Mouse (Mus musculus) liver, adult 2 months (tissue): Measurements from ENCODE around the gene Qrich2. TPM values are rescaled to one million over a fixed set of nuclear protein-coding genes. Genes with fewer than 3 reads are reported as not detected.

Experiments
- DNase-seq: peaks from one replicate; pipeline ENCODE4 v3.0.0-alpha.2; 2011; ENCODE audit warnings: low read depth, low spot score; ENCODE audit errors: extremely low read depth
- H3K27ac ChIP-seq: fragments of 200-500 bp; replicated peaks from 2 replicates; pipeline ENCODE4 v1.5.1; 2012; ENCODE audit warnings: low read depth, mild to moderate bottlenecking, control low read depth, inconsistent platforms, low read length; ENCODE audit not compliant: insufficient read depth
- H3K27me3 ChIP-seq: fragments of 200-500 bp; 2 replicates; pipeline ENCODE4 v1.6.1; 2012; ENCODE audit warnings: mild to moderate bottlenecking, moderate library complexity, low read length, inconsistent platforms; ENCODE audit not compliant: control insufficient read depth, insufficient read depth
- H3K36me3 ChIP-seq: fragments of 200-500 bp; 2 replicates; pipeline ENCODE4 v1.6.1; 2012; ENCODE audit warnings: low read length, inconsistent platforms; ENCODE audit not compliant: control insufficient read depth, insufficient read depth
- H3K4me1 ChIP-seq: fragments of 200-500 bp; 2 replicates; pipeline ENCODE4 v1.6.1; 2011; ENCODE audit warnings: low read length; ENCODE audit not compliant: control insufficient read depth, insufficient read depth
- H3K4me3 ChIP-seq: fragments of 200-500 bp; 2 replicates; pipeline ENCODE4 v1.5.1; 2011; ENCODE audit warnings: low read depth, mild to moderate bottlenecking, control low read depth, low read length, moderate library complexity; ENCODE audit not compliant: insufficient read depth
- H3K79me2 ChIP-seq: fragments of 200-500 bp; 2 replicates; pipeline ENCODE4 v1.6.1; 2012; ENCODE audit warnings: inconsistent platforms, mild to moderate bottlenecking, low read length, moderate library complexity; ENCODE audit not compliant: control insufficient read depth, insufficient read depth
- H3K9ac ChIP-seq: fragments of 200-500 bp; 2 replicates; pipeline ENCODE4 v1.6.1; 2012; ENCODE audit warnings: low read depth, mild to moderate bottlenecking, control low read depth, inconsistent platforms, low read length
- CTCF ChIP-seq: fragments of 200-500 bp; IDR thresholded peaks from 2 replicates; pipeline ENCODE4 v1.5.1; 2011; ENCODE audit warnings: low read depth, low read length, control low read depth
- POLR2A ChIP-seq: fragments of 200-500 bp; IDR thresholded peaks from 2 replicates; pipeline ENCODE4 v1.6.1; 2011; ENCODE audit warnings: low read length, control low read depth; ENCODE audit not compliant: insufficient read depth; ENCODE audit errors: extremely low read depth
- WGBS: fragments of 180-500 bp; shearing (Covaris S2); methylation state at CpG from one replicate; pipeline ENCODE4 v1.1.7; 2018; 5-methylcytosine and 5-hydroxymethylcytosine counted together
- polyA plus RNA-seq: library from polyadenylated mRNA; depleted of rRNA; stranded (reverse); fragments of >200 nt; gene quantifications from 2 replicates; pipeline ENCODE4 v1.2.3, GENCODE M21; 2012
- total RNA-seq: library from RNA; depleted of rRNA; stranded (reverse); fragments of >200 nt; gene quantifications from 2 replicates; pipeline ENCODE4 v1.2.3, GENCODE M21; 2014

The Qrich2 gene
- total and polyA plus RNA-seq, 2 experiments, result 0.11 TPM; not detected in 1

- no peak overlapping the region for H3K27ac ChIP-seq
- TF ChIP-seq CTCF, result no peak
- TF ChIP-seq POLR2A, result no peak
- 79% methylated on average over 2 of the region's 2 CpGs for WGBS
- H3K4me3 ChIP-seq, result no peak overlapping the region
- no peak overlapping the region for H3K9ac ChIP-seq
- DNase-seq, result no peak
- no peaks in the 10 kb centered on the region for H3K79me2 ChIP-seq
- H3K4me1 ChIP-seq, result no peaks in the 10 kb centered on the region
- H3K36me3 ChIP-seq, result no peaks in the 10 kb centered on the region
- no peaks in the 10 kb centered on the region for H3K27me3 ChIP-seq
These were observed 42.6 kb upstream of the Qrich2 start for GRCm38 (mm10) chr11:116508689-116509088.

- Histone ChIP-seq H3K4me1 (no peaks in the 10 kb centered on the region), H3K79me2 (no peaks in the 10 kb centered on the region), H3K4me3 (no peak overlapping the region), H3K36me3 (no peaks in the 10 kb centered on the region), H3K27me3 (no peaks in the 10 kb centered on the region), H3K9ac (no peak overlapping the region), H3K27ac (no peak overlapping the region)
- TF ChIP-seq CTCF (no peak), POLR2A (no peak)
- WGBS, result 84% methylated on average over 17 of the region's 17 CpGs
- no peak for DNase-seq
These were observed 40.3 kb upstream of the Qrich2 start for GRCm38 (mm10) chr11:116506151-116506875.

GRCm38 (mm10) chr11:116505573-116505972 lies 39.5 kb upstream of the Qrich2 start:
- Histone ChIP-seq H3K36me3 (no peaks in the 10 kb centered on the region), H3K4me1 (no peaks in the 10 kb centered on the region), H3K27me3 (no peaks in the 10 kb centered on the region), H3K79me2 (no peaks in the 10 kb centered on the region), H3K27ac (no peak overlapping the region), H3K4me3 (no peak overlapping the region), H3K9ac (no peak overlapping the region)
- WGBS, result 78% methylated on average over 5 of the region's 5 CpGs
- no peak for DNase-seq
- no peak for TF ChIP-seq POLR2A

DNA sequence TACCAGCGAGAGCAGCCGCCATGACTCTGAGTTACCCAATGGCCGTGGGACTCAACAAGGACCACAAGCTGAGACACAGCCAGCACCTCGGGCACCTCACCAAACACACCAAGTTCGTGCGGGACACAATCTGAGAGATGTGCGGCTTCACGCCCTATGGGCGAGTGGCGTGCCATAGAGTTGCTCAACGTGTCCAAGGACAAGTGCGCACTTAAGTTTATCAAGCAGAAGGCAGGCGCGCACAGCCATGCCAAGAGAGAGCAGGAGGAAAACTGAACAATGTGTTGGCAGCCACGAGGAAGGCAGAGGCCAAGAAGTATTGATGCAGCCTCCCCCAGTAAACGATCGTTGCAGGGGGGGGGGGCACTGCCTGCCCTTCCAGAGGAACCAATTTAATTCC lies 38.5 kb upstream of the Qrich2 start:
- Histone ChIP-seq H3K27me3 (no peaks in the 10 kb centered on the region), H3K4me1 (no peaks in the 10 kb centered on the region), H3K9ac (no peak overlapping the region), H3K4me3 (no peak overlapping the region), H3K27ac (no peak overlapping the region), H3K79me2 (no peaks in the 10 kb centered on the region), H3K36me3 (no peaks in the 10 kb centered on the region)
- 89% methylated on average over 17 of the region's 17 CpGs for WGBS
- DNase-seq, result no peak
- TF ChIP-seq POLR2A, result no peak

- no peaks in the 10 kb centered on the region for H3K4me1 ChIP-seq
- 33% methylated on average over 7 of the region's 7 CpGs for WGBS
- no peak overlapping the region for H3K4me3 ChIP-seq
- no peak overlapping the region for H3K9ac ChIP-seq
- H3K36me3 ChIP-seq, result no peaks in the 10 kb centered on the region
- H3K27me3 ChIP-seq, result no peaks in the 10 kb centered on the region
- H3K79me2 ChIP-seq, result no peaks in the 10 kb centered on the region
- H3K27ac ChIP-seq, result no peak overlapping the region
- no peak for DNase-seq
- TF ChIP-seq CTCF (0 out of 2 replicates have a peak, but pooled peaks have one; percentile 9), POLR2A (no peak)
These were observed 35.1 kb upstream of the Qrich2 start for GRCm38 (mm10) chr11:116501005-116501746.

DNA sequence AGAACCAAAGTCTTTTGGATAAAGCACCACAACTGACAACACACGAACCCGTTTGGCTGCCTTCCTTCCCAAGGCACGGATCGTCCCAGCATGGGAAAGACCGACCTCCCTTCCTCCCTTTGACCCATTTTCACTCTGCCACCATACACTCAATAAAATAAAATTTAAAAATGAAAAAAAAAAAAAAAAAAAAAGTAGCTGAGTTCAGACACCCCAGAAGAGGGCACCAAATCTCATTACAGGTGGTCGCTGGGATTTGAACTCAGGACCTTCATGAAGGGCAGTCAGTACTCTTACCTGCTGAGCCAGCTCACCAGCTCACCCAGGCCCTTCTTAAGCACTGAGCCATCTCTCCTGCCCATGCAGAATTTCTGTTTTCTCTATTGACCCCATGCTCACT lies 33.0 kb upstream of the Qrich2 start:
- H3K79me2 ChIP-seq, result no peaks in the 10 kb centered on the region
- H3K9ac ChIP-seq, result no peak overlapping the region
- no peaks in the 10 kb centered on the region for H3K36me3 ChIP-seq
- DNase-seq, result no peak
- no peak overlapping the region for H3K4me3 ChIP-seq
- 69% methylated on average over 6 of the region's 6 CpGs for WGBS
- H3K4me1 ChIP-seq, result no peaks in the 10 kb centered on the region
- no peaks in the 10 kb centered on the region for H3K27me3 ChIP-seq
- no peak for TF ChIP-seq CTCF
- TF ChIP-seq POLR2A, result no peak
- no peak overlapping the region for H3K27ac ChIP-seq
